Mouse (Mus musculus): ENCODE data around the gene Arrdc2. TPM values are rescaled to one million over a fixed set of nuclear protein-coding genes. Genes with fewer than 3 reads are reported as not detected.

The Arrdc2 gene
- polyA plus RNA-seq, 1 experiment from 2014 or later = 8.8 TPM

GRCm38 (mm10) chr8:70794215-70794614 lies 45.3 kb downstream of the Arrdc2 start:
- DNase-seq (ENCODE audit: low spot score) (no peak), ATAC-seq (ENCODE audit: insufficient read depth, low FRiP score, low TSS enrichment) (no peak)
- H3K27me3 ChIP-seq (ENCODE audit: control insufficient read depth, insufficient read depth, low read length) = peaks cover 23% of the 10 kb centered on the region
- no peaks in the 10 kb centered on the region for H3K36me3 ChIP-seq (ENCODE audit: control insufficient read depth, insufficient read depth, low read length)
- H3K9ac ChIP-seq (ENCODE audit: low read length) = no peak overlapping the region
- no peak overlapping the region for H3K4me2 ChIP-seq (ENCODE audit: low read depth)
- no peaks in the 10 kb centered on the region for H3K9me3 ChIP-seq (ENCODE audit: control insufficient read depth, low read length)
- H3K4me3 ChIP-seq (ENCODE audit: low read depth, low read length) = no peak overlapping the region
- H3K27ac ChIP-seq (ENCODE audit: low read depth, low read length) = no peak overlapping the region
- peaks cover 34% of the 10 kb centered on the region for H3K4me1 ChIP-seq (ENCODE audit: control insufficient read depth, insufficient read depth, low read length)
- WGBS = 92% methylated on average over 2 of the region's 2 CpGs

DNA sequence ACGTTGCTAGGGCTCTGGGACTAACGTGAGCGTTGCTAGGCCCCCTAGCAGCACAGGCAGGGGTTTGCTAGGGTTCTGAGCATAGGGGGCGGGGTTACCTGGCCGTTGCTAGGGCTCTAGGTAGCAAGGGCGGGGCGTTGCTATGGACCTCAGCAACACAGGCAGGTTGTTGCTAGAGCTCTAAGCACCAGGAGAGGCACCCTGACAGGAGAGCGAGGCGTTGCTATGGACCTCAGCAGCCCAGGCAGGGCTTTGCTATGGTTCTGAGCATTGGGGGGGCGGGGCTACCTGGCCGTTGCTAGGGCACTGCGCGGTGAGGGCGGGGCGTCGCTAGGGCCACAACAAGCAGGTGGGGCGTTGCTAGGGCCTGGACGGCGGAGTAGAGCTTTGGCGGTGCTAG lies 46.8 kb downstream of the Arrdc2 start:
- H3K36me3 ChIP-seq (ENCODE audit: control insufficient read depth, insufficient read depth, low read length) = no peaks in the 10 kb centered on the region
- H3K4me2 ChIP-seq (ENCODE audit: low read depth) = peak overlapping the region; percentile 61
- DNase-seq (ENCODE audit: low spot score) (no peak), ATAC-seq (ENCODE audit: insufficient read depth, low FRiP score, low TSS enrichment) (peak; percentile 28)
- WGBS = under 1% methylated on average over 20 of the region's 20 CpGs
- peak overlapping the region; percentile 45 for H3K4me3 ChIP-seq (ENCODE audit: low read depth, low read length)
- H3K9ac ChIP-seq (ENCODE audit: low read length) = peak overlapping the region; percentile 77; the same call in 1 of the 2 replicates
- H3K27me3 ChIP-seq (ENCODE audit: control insufficient read depth, insufficient read depth, low read length) = peaks cover 8% of the 10 kb centered on the region
- no peaks in the 10 kb centered on the region for H3K9me3 ChIP-seq (ENCODE audit: control insufficient read depth, low read length)
- H3K27ac ChIP-seq (ENCODE audit: low read depth, low read length) = peak overlapping the region; percentile 68
- peaks cover 32% of the 10 kb centered on the region for H3K4me1 ChIP-seq (ENCODE audit: control insufficient read depth, insufficient read depth, low read length)

- H3K4me1 ChIP-seq (ENCODE audit: control insufficient read depth, insufficient read depth, low read length) = peaks cover 31% of the 10 kb centered on the region
- peak; percentile 81 for ATAC-seq (ENCODE audit: insufficient read depth, low FRiP score, low TSS enrichment)
- peak overlapping the region; percentile 61 for H3K4me2 ChIP-seq (ENCODE audit: low read depth)
- H3K36me3 ChIP-seq (ENCODE audit: control insufficient read depth, insufficient read depth, low read length) = no peaks in the 10 kb centered on the region
- DNase-seq (ENCODE audit: low spot score) = peak; percentile 99
- WGBS = 7% methylated on average over 58 of the region's 58 CpGs
- peak overlapping the region; percentile 45 for H3K4me3 ChIP-seq (ENCODE audit: low read depth, low read length)
- H3K27me3 ChIP-seq (ENCODE audit: control insufficient read depth, insufficient read depth, low read length) = peaks cover 7% of the 10 kb centered on the region; the same call in 1 of the 2 replicates
- no peaks in the 10 kb centered on the region for H3K9me3 ChIP-seq (ENCODE audit: control insufficient read depth, low read length)
- H3K9ac ChIP-seq (ENCODE audit: low read length) = peak overlapping the region; percentile 77
- H3K27ac ChIP-seq (ENCODE audit: low read depth, low read length) = peak overlapping the region; percentile 68
Measured at GRCm38 (mm10) chr8:70791975-70792691, 47.4 kb downstream of the Arrdc2 start.

DNA sequence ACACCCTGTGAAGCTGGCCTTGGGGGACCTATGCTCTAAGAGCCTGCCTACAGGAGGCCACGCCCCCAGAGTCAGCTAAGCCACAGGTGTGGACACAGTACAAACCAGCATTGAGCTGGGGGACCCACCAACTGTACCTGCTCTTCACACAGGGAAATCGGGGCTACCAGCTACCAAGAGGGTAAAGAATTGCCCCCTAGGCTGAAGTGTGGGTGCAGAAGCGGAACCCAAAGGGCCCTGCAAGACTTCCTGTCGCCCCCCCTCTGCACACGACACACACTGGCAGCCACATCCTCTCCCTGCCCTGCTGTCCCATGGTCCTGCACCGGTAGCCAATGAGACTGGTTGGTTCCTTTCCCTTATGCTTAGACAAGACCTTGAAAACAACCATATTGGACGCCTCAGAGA lies 48.2 kb downstream of the Arrdc2 start:
- ATAC-seq (ENCODE audit: insufficient read depth, low FRiP score, low TSS enrichment) (no peak), DNase-seq (ENCODE audit: low spot score) (no peak)
- Histone ChIP-seq H3K9ac (ENCODE audit: low read length) (no peak overlapping the region), H3K4me3 (ENCODE audit: low read depth, low read length) (peak overlapping the region; percentile 45), H3K9me3 (ENCODE audit: control insufficient read depth, low read length) (no peaks in the 10 kb centered on the region), H3K27me3 (ENCODE audit: control insufficient read depth, insufficient read depth, low read length) (peaks cover 5% of the 10 kb centered on the region; the same call in 1 of the 2 replicates), H3K36me3 (ENCODE audit: control insufficient read depth, insufficient read depth, low read length) (no peaks in the 10 kb centered on the region), H3K27ac (ENCODE audit: low read depth, low read length) (no peak overlapping the region), H3K4me2 (ENCODE audit: low read depth) (peak overlapping the region; percentile 61), H3K4me1 (ENCODE audit: control insufficient read depth, insufficient read depth, low read length) (peaks cover 27% of the 10 kb centered on the region)
- WGBS = 80% methylated on average over 7 of the region's 7 CpGs

GRCm38 (mm10) chr8:70790846-70791245 lies 48.7 kb downstream of the Arrdc2 start:
- peaks cover 24% of the 10 kb centered on the region for H3K4me1 ChIP-seq (ENCODE audit: control insufficient read depth, insufficient read depth, low read length)
- H3K27ac ChIP-seq (ENCODE audit: low read depth, low read length) = no peak overlapping the region
- peak overlapping the region; percentile 61; the same call in 1 of the 2 replicates for H3K4me2 ChIP-seq (ENCODE audit: low read depth)
- no peak overlapping the region for H3K4me3 ChIP-seq (ENCODE audit: low read depth, low read length)
- ATAC-seq (ENCODE audit: insufficient read depth, low FRiP score, low TSS enrichment) (no peak), DNase-seq (ENCODE audit: low spot score) (no peak)
- 68% methylated on average over 8 of the region's 8 CpGs for WGBS
- no peaks in the 10 kb centered on the region for H3K36me3 ChIP-seq (ENCODE audit: control insufficient read depth, insufficient read depth, low read length)
- H3K9ac ChIP-seq (ENCODE audit: low read length) = peak overlapping the region; percentile 26
- H3K27me3 ChIP-seq (ENCODE audit: control insufficient read depth, insufficient read depth, low read length) = 0 out of 2 replicates have a peak, but pooled peaks cover 5% of the 10 kb centered on the region
- no peaks in the 10 kb centered on the region for H3K9me3 ChIP-seq (ENCODE audit: control insufficient read depth, low read length)

DNA sequence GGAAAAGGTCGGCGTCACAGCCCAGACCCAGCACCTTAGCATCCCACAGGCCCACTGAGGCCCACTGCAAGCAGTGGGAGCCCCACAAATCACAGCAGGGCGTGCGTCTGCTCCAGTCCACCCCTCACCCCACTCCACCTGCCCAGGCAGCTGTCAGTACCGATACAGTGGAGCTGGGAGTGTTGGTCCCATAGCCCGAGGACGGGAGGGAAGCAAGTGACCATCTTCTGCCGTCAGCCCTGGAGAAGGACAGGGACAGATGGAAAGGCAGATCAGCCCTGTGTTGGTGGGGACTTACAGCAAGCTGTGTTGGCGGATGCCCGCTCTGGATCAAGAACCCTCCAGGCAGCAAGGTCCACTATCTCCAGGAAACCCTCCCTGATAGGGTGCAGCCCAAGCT lies 50.5 kb downstream of the Arrdc2 start:
- Histone ChIP-seq H3K36me3 (ENCODE audit: control insufficient read depth, insufficient read depth, low read length) (no peaks in the 10 kb centered on the region), H3K9me3 (ENCODE audit: control insufficient read depth, low read length) (no peaks in the 10 kb centered on the region), H3K4me2 (ENCODE audit: low read depth) (no peak overlapping the region), H3K4me3 (ENCODE audit: low read depth, low read length) (no peak overlapping the region), H3K4me1 (ENCODE audit: control insufficient read depth, insufficient read depth, low read length) (peaks cover 24% of the 10 kb centered on the region), H3K27ac (ENCODE audit: low read depth, low read length) (no peak overlapping the region), H3K27me3 (ENCODE audit: control insufficient read depth, insufficient read depth, low read length) (no peaks in the 10 kb centered on the region), H3K9ac (ENCODE audit: low read length) (no peak overlapping the region)
- DNase-seq (ENCODE audit: low spot score) (no peak), ATAC-seq (ENCODE audit: insufficient read depth, low FRiP score, low TSS enrichment) (no peak)
- 79% methylated on average over 10 of the region's 10 CpGs for WGBS

DNA sequence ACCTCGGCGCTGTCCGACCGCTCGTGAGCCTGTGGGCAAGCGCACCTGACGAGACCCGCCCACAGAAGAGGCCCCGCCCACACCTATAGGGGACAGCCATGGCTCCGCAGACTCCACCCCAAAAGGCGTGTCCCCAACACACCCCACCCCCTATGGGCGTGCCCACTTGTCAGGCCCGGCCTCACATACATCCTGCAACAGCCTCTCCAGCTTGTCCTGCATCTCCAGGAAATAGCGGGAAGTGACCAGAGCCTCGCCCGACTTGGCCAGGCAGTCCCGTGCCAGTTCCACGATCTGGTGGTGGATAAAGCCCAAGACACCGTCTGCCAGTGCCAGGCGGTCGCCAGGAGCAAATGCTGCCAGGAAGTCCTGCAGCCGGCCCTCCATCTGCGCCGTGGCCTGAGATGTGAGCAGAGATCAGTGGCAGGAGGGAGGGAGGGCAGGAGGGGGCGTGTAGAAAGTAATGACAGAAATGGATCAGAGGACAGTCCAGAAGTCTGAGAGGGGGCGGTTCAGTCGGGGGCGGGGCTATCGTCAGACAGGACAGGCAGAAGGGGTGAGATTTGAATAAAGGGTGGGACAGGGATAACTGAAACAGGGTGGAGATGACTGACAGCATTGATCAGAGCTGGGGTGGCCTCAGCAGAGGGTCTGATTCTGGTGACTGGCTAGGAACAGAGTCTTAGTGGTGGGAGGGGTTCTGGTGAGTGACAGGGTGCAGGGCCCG lies 51.4 kb downstream of the Arrdc2 start:
- Histone ChIP-seq H3K9me3 (ENCODE audit: control insufficient read depth, low read length) (no peaks in the 10 kb centered on the region), H3K4me1 (ENCODE audit: control insufficient read depth, insufficient read depth, low read length) (peaks cover 19% of the 10 kb centered on the region), H3K27ac (ENCODE audit: low read depth, low read length) (no peak overlapping the region), H3K36me3 (ENCODE audit: control insufficient read depth, insufficient read depth, low read length) (peaks cover 3% of the 10 kb centered on the region; the same call in 1 of the 2 replicates), H3K4me2 (ENCODE audit: low read depth) (peak overlapping the region; percentile 14; the same call in 1 of the 2 replicates), H3K27me3 (ENCODE audit: control insufficient read depth, insufficient read depth, low read length) (no peaks in the 10 kb centered on the region), H3K9ac (ENCODE audit: low read length) (peak overlapping the region; percentile 10; the same call in 1 of the 2 replicates), H3K4me3 (ENCODE audit: low read depth, low read length) (no peak overlapping the region)
- WGBS = 14% methylated on average over 30 of the region's 30 CpGs
- ATAC-seq (ENCODE audit: insufficient read depth, low FRiP score, low TSS enrichment) (no peak), DNase-seq (ENCODE audit: low spot score) (peak; percentile 70)

DNA sequence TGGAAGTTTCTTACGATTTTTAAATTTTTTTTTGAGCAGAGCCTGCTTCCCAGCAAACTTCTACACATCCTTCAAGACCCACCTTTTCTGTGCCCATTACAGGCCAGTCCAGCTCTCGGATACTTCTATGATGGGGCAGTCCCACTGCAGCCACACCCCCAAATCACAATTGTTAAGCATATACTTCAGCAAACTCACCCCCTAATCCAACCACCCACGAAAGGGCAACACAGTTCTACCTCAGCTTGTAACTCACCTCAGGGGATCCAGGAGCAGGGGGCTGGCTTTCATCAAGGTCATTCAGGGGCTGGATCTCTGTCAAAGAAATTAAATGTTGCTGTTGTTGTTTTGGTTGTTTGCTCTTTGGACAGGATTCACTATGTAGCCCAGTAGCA lies 52.5 kb downstream of the Arrdc2 start:
- Histone ChIP-seq H3K9ac (ENCODE audit: low read length) (no peak overlapping the region), H3K4me2 (ENCODE audit: low read depth) (no peak overlapping the region), H3K36me3 (ENCODE audit: control insufficient read depth, insufficient read depth, low read length) (peaks cover 3% of the 10 kb centered on the region; the same call in 1 of the 2 replicates), H3K4me1 (ENCODE audit: control insufficient read depth, insufficient read depth, low read length) (peaks cover 13% of the 10 kb centered on the region), H3K27ac (ENCODE audit: low read depth, low read length) (no peak overlapping the region; the same call in 1 of the 2 replicates), H3K27me3 (ENCODE audit: control insufficient read depth, insufficient read depth, low read length) (no peaks in the 10 kb centered on the region), H3K4me3 (ENCODE audit: low read depth, low read length) (no peak overlapping the region), H3K9me3 (ENCODE audit: control insufficient read depth, low read length) (no peaks in the 10 kb centered on the region)
- WGBS = 93% methylated on average over 3 of the region's 3 CpGs
- DNase-seq (ENCODE audit: low spot score) (no peak), ATAC-seq (ENCODE audit: insufficient read depth, low FRiP score, low TSS enrichment) (no peak)

All from neural tube, embryonic 11.5 days (tissue).